Mouse (Mus musculus) bone marrow macrophage, adult 2 months (primary cell): ENCODE measurements around the gene Fkbp5.

ENCODE experiments used
- CTCF ChIP-seq: IDR thresholded peaks from 2 replicates; pipeline ENCODE4 v1.5.1; 2012; ENCODE audit warnings: low read depth, mild to moderate bottlenecking, low read length, moderate library complexity
- POLR2A ChIP-seq: IDR thresholded peaks from 2 replicates; pipeline ENCODE4 v1.6.1; 2012; ENCODE audit warnings: mild to moderate bottlenecking, low read depth, low read length, borderline replicate concordance

GRCm38 (mm10) chr17:28438342-28439115 is 78.8 kb downstream of the Fkbp5 start:
- TF ChIP-seq CTCF (no peak), POLR2A (no peak)
